Mouse (Mus musculus) liver, embryonic 14.5 days (tissue): Measurements from ENCODE around the gene Atp1a2. TPM values are rescaled to one million over a fixed set of nuclear protein-coding genes. Genes with fewer than 3 reads are reported as not detected.

Experiments used
- ATAC-seq: fragments of 200-750 bp; cut with Nextera tagmentation; 2 replicates; pipeline ENCODE4 v1.8.0; 2017; ENCODE audit warnings: moderate number of reproducible peaks, mild to moderate bottlenecking, moderate library complexity; ENCODE audit not compliant: insufficient read depth
- DNase-seq, 3 experiments: peaks; one replicate each; pipeline ENCODE4 v3.0.0-alpha.2; 2012 to 2013; ENCODE audit warnings: low read depth in 3 of 3, low spot score in 3 of 3
- H3K27ac ChIP-seq: fragments of 300-500 bp; sonication (generic); 2 replicates; pipeline ENCODE4 v1.5.1; 2014; ENCODE audit warnings: moderate library complexity, mild to moderate bottlenecking, control low read depth, inconsistent platforms
- H3K27me3 ChIP-seq: fragments of 300-500 bp; sonication (generic); 2 replicates; pipeline ENCODE4 v1.6.1; 2014; ENCODE audit warnings: mild to moderate bottlenecking, low read length, moderate library complexity; ENCODE audit not compliant: control insufficient read depth, insufficient read depth
- H3K36me3 ChIP-seq: fragments of 300-500 bp; sonication (generic); replicated peaks from 2 replicates; pipeline ENCODE4 v1.6.1; 2014; ENCODE audit warnings: low read depth; ENCODE audit not compliant: control insufficient read depth, insufficient read depth
- H3K4me1 ChIP-seq, 2 experiments: fragments of 200-500 bp in 1 of 2; fragments of 300-500 bp in 1 of 2; sonication (generic) in 1 of 2; replicated peaks; 2 replicates each; pipeline ENCODE4 v1.6.1; 2012 to 2014; ENCODE audit warnings: antibody characterized with exemption in 1 of 2, inconsistent platforms in 1 of 2, low read length in 1 of 2; ENCODE audit not compliant: control insufficient read depth in 2 of 2, insufficient read depth in 2 of 2
- H3K4me2 ChIP-seq: fragments of 300-500 bp; sonication (generic); 2 replicates; pipeline ENCODE4 v1.6.1; 2014; ENCODE audit warnings: low read depth, mild to moderate bottlenecking, control low read depth, moderate library complexity
- H3K4me3 ChIP-seq, 2 experiments: fragments of 200-500 bp in 1 of 2; fragments of 300-500 bp in 1 of 2; sonication (generic) in 1 of 2; 2 replicates each; pipeline ENCODE4 v1.5.1; 2012 to 2014; ENCODE audit warnings: low read depth in 2 of 2, low read length in 2 of 2, mild to moderate bottlenecking in 2 of 2, control low read depth in 1 of 2, inconsistent platforms in 1 of 2, moderate library complexity in 1 of 2; ENCODE audit not compliant: insufficient read depth in 1 of 2
- H3K9ac ChIP-seq: fragments of 300-500 bp; sonication (generic); replicated peaks from 2 replicates; pipeline ENCODE4 v1.6.1; 2014; ENCODE audit warnings: mild to moderate bottlenecking, control low read depth, moderate library complexity
- H3K9me3 ChIP-seq: fragments of 300-500 bp; sonication (generic); 2 replicates; pipeline ENCODE4 v1.6.1; 2016; ENCODE audit warnings: low read length, mixed read lengths; ENCODE audit not compliant: control insufficient read depth
- CTCF ChIP-seq: IDR thresholded peaks from 2 replicates; pipeline ENCODE4 v1.5.1; 2016; ENCODE audit warnings: antibody characterized with exemption, low read depth, control low read depth
- EP300 ChIP-seq: IDR thresholded peaks from 2 replicates; pipeline ENCODE4 v1.6.1; 2016; ENCODE audit warnings: antibody characterized with exemption, low read depth
- WGBS: fragments of 180-500 bp; shearing (Covaris S2); extraction: QIAGEN DNeasy Blood & Tissue Kit; methylation state at CpG from one replicate; pipeline ENCODE4 v1.1.7; 2014; ENCODE audit not compliant: insufficient replicate concordance; 5-methylcytosine and 5-hydroxymethylcytosine counted together
- polyA plus RNA-seq, 2 experiments: library from polyadenylated mRNA; depleted of rRNA in 1 of 2; stranded (reverse) in 1 of 2; unstranded in 1 of 2; fragments of >200 nt; fragmentation: Nextera tagmentation in 1 of 2; extraction: Ambion mirVana in 1 of 2; gene quantifications; 2 replicates each; pipeline versions ENCODE4 v1.2.1 to v1.2.3; 2012 to 2014

Atp1a2 gene
- polyA plus RNA-seq, 2 experiments, result 0.01 to 0.10 TPM

- DNase-seq (no peak), ATAC-seq (no peak)
- H3K27me3 ChIP-seq, result peaks cover 32% of the 10 kb centered on the region
- no peak overlapping the region for H3K4me3 ChIP-seq
- WGBS, result 47% methylated on average over 7 of the region's 7 CpGs
- TF ChIP-seq EP300, result no peak
- no peak for TF ChIP-seq CTCF
- H3K36me3 ChIP-seq, result no peaks in the 10 kb centered on the region
- no peaks in the 10 kb centered on the region for H3K9me3 ChIP-seq
- no peaks in the 10 kb centered on the region for H3K4me1 ChIP-seq
- no peak overlapping the region for H3K27ac ChIP-seq
- no peak overlapping the region for H3K9ac ChIP-seq
- H3K4me2 ChIP-seq, result no peak overlapping the region
Observed at GRCm38 (mm10) chr1:172328461-172328860, 30.6 kb upstream of the Atp1a2 start.

GRCm38 (mm10) chr1:172328041-172328440, 30.2 kb upstream of the Atp1a2 start:
- Histone ChIP-seq H3K4me2 (no peak overlapping the region), H3K4me3 (no peak overlapping the region), H3K27me3 (peaks cover 32% of the 10 kb centered on the region), H3K4me1 (no peaks in the 10 kb centered on the region), H3K9ac (no peak overlapping the region), H3K9me3 (no peaks in the 10 kb centered on the region), H3K27ac (no peak overlapping the region), H3K36me3 (no peaks in the 10 kb centered on the region)
- ATAC-seq (no peak), DNase-seq (no peak)
- WGBS, result 59% methylated on average over 3 of the region's 3 CpGs
- TF ChIP-seq CTCF (no peak), EP300 (no peak)

GRCm38 (mm10) chr1:172327206-172328001, 29.5 kb upstream of the Atp1a2 start:
- Histone ChIP-seq H3K4me1 (no peaks in the 10 kb centered on the region), H3K27me3 (peaks cover 32% of the 10 kb centered on the region), H3K9ac (no peak overlapping the region), H3K4me2 (no peak overlapping the region), H3K9me3 (no peaks in the 10 kb centered on the region), H3K27ac (no peak overlapping the region), H3K4me3 (no peak overlapping the region), H3K36me3 (no peaks in the 10 kb centered on the region)
- ATAC-seq (no peak), DNase-seq (no peak)
- no peak for TF ChIP-seq CTCF
- no peak for TF ChIP-seq EP300
- 59% methylated on average over 16 of the region's 16 CpGs for WGBS

- Histone ChIP-seq H3K4me3 (no peak overlapping the region; a peak in 1 of 4 replicates), H3K4me2 (no peak overlapping the region; the same call in none of the 2 replicates), H3K27me3 (peaks cover 32% of the 10 kb centered on the region), H3K27ac (no peak overlapping the region), H3K9me3 (no peaks in the 10 kb centered on the region), H3K36me3 (no peaks in the 10 kb centered on the region), H3K9ac (no peak overlapping the region), H3K4me1 (no peaks in the 10 kb centered on the region)
- 34% methylated on average over 11 of the region's 11 CpGs for WGBS
- ATAC-seq (no peak), DNase-seq (no peak)
- TF ChIP-seq CTCF (no peak), EP300 (no peak)
Observed at GRCm38 (mm10) chr1:172326684-172327083, 28.8 kb upstream of the Atp1a2 start.

GRCm38 (mm10) chr1:172325680-172326535, 28.0 kb upstream of the Atp1a2 start:
- Histone ChIP-seq H3K9ac (no peak overlapping the region), H3K27me3 (peaks cover 28% of the 10 kb centered on the region)
- no peak for DNase-seq

More at GRCm38 (mm10) chr1:172325680-172326535, 28.0 kb upstream of the Atp1a2 start:
- 16% methylated on average over 94 of the region's 94 CpGs for WGBS
- no peak overlapping the region for H3K27ac ChIP-seq
- H3K4me1 ChIP-seq, result no peaks in the 10 kb centered on the region
- H3K4me2 ChIP-seq, result peak overlapping the region; percentile 52
- H3K36me3 ChIP-seq, result no peaks in the 10 kb centered on the region
- ATAC-seq, result no peak
- peak; percentile 79 for TF ChIP-seq CTCF
- TF ChIP-seq EP300, result no peak
- no peaks in the 10 kb centered on the region for H3K9me3 ChIP-seq
- peak overlapping the region in 1 of 2 experiments; percentile 35; a peak in 1 of 4 replicates for H3K4me3 ChIP-seq
